Mouse (Mus musculus) midbrain, embryonic 13.5 days (tissue): ENCODE data around the gene As3mt. TPM values are rescaled to one million over a fixed set of nuclear protein-coding genes. Genes with fewer than 3 reads are reported as not detected.

Experiments
- ATAC-seq: fragments of 200-750 bp; cut with Nextera tagmentation; 2 replicates; pipeline ENCODE4 v1.8.0; 2017; ENCODE audit warnings: mild to moderate bottlenecking, moderate TSS enrichment, moderate library complexity
- H3K27ac ChIP-seq: fragments of 300-500 bp; sonication (generic); 2 replicates; pipeline ENCODE4 v1.5.1; 2015; ENCODE audit warnings: inconsistent platforms, mild to moderate bottlenecking, moderate library complexity
- H3K27me3 ChIP-seq: fragments of 300-500 bp; sonication (generic); 2 replicates; pipeline ENCODE4 v1.6.1; 2015; ENCODE audit warnings: mild to moderate bottlenecking, inconsistent platforms
- H3K36me3 ChIP-seq: fragments of 300-500 bp; sonication (generic); 2 replicates; pipeline ENCODE4 v1.6.1; 2015; ENCODE audit warnings: mild to moderate bottlenecking, inconsistent platforms
- H3K4me1 ChIP-seq: fragments of 300-500 bp; sonication (generic); replicated peaks from 2 replicates; pipeline ENCODE4 v1.6.1; 2015; ENCODE audit warnings: inconsistent platforms
- H3K4me2 ChIP-seq: fragments of 300-500 bp; sonication (generic); replicated peaks from 2 replicates; pipeline ENCODE4 v1.6.1; 2015; ENCODE audit warnings: moderate library complexity, mild to moderate bottlenecking, inconsistent platforms
- H3K4me3 ChIP-seq: fragments of 300-500 bp; sonication (generic); replicated peaks from 2 replicates; pipeline ENCODE4 v1.5.1; 2015; ENCODE audit warnings: mild to moderate bottlenecking, inconsistent platforms
- H3K9ac ChIP-seq: fragments of 300-500 bp; sonication (generic); replicated peaks from 2 replicates; pipeline ENCODE4 v1.6.1; 2015; ENCODE audit warnings: mild to moderate bottlenecking, inconsistent platforms
- H3K9me3 ChIP-seq: fragments of 300-500 bp; sonication (generic); 2 replicates; pipeline ENCODE4 v1.6.1; 2016; ENCODE audit warnings: mild to moderate bottlenecking, inconsistent platforms
- WGBS: fragments of 180-500 bp; shearing (Covaris S2); methylation state at CpG from one replicate; pipeline ENCODE4 v1.1.7; 2015; 5-methylcytosine and 5-hydroxymethylcytosine counted together
- polyA plus RNA-seq: library from polyadenylated mRNA; unstranded; fragments of >200 nt; fragmentation: Nextera tagmentation; extraction: Ambion mirVana; gene quantifications from 2 replicates; pipeline ENCODE4 v1.2.1, GENCODE M21; 2015

The As3mt gene
- polyA plus RNA-seq, 1 experiment from 2014 or later: 32.6 TPM

- no peak overlapping the region for H3K27ac ChIP-seq
- peaks cover 12% of the 10 kb centered on the region for H3K36me3 ChIP-seq
- WGBS: 67% methylated on average over 7 of the region's 7 CpGs
- no peak for ATAC-seq
- H3K27me3 ChIP-seq: no peaks in the 10 kb centered on the region
- no peak overlapping the region for H3K4me2 ChIP-seq
- H3K9me3 ChIP-seq: no peaks in the 10 kb centered on the region
- H3K4me1 ChIP-seq: peaks cover 12% of the 10 kb centered on the region; the same call in 1 of the 2 replicates
- no peak overlapping the region for H3K9ac ChIP-seq
- H3K4me3 ChIP-seq: no peak overlapping the region
Measured at GRCm38 (mm10) chr19:46705779-46706495, 1.3 kb upstream of the As3mt start.

GRCm38 (mm10) chr19:46706540-46707295, 540 bp upstream of the As3mt start:
- no peak overlapping the region for H3K9ac ChIP-seq
- H3K27ac ChIP-seq: no peak overlapping the region
- peaks cover 12% of the 10 kb centered on the region; the same call in 1 of the 2 replicates for H3K4me1 ChIP-seq
- no peaks in the 10 kb centered on the region for H3K9me3 ChIP-seq
- WGBS: 79% methylated on average over 9 of the region's 9 CpGs
- H3K4me3 ChIP-seq: peak overlapping the region; percentile 47; the same call in 1 of the 2 replicates
- ATAC-seq: no peak
- H3K4me2 ChIP-seq: peak overlapping the region; percentile 62
- no peaks in the 10 kb centered on the region for H3K27me3 ChIP-seq
- peaks cover 5% of the 10 kb centered on the region; the same call in 1 of the 2 replicates for H3K36me3 ChIP-seq

GRCm38 (mm10) chr19:46710614-46711013, 3.4 kb downstream of the As3mt start:
- 86% methylated on average over 4 of the region's 4 CpGs for WGBS
- no peak overlapping the region for H3K4me3 ChIP-seq
- ATAC-seq: no peak
- H3K36me3 ChIP-seq: peaks cover 5% of the 10 kb centered on the region; the same call in 1 of the 2 replicates
- no peak overlapping the region for H3K9ac ChIP-seq
- no peak overlapping the region for H3K27ac ChIP-seq
- H3K27me3 ChIP-seq: no peaks in the 10 kb centered on the region
- H3K4me2 ChIP-seq: no peak overlapping the region
- H3K4me1 ChIP-seq: peaks cover 12% of the 10 kb centered on the region; the same call in 1 of the 2 replicates
- no peaks in the 10 kb centered on the region for H3K9me3 ChIP-seq

GRCm38 (mm10) chr19:46714234-46714633, 7.0 kb downstream of the As3mt start:
- no peak for ATAC-seq
- Histone ChIP-seq H3K9ac (no peak overlapping the region), H3K9me3 (peaks cover 5% of the 10 kb centered on the region; the same call in 1 of the 2 replicates), H3K27ac (no peak overlapping the region), H3K27me3 (no peaks in the 10 kb centered on the region), H3K4me2 (no peak overlapping the region), H3K4me3 (no peak overlapping the region), H3K4me1 (no peaks in the 10 kb centered on the region), H3K36me3 (peaks cover 15% of the 10 kb centered on the region)
- 94% methylated on average over 8 of the region's 8 CpGs for WGBS

- no peaks in the 10 kb centered on the region for H3K4me1 ChIP-seq
- ATAC-seq: no peak
- no peak overlapping the region for H3K9ac ChIP-seq
- no peaks in the 10 kb centered on the region for H3K27me3 ChIP-seq
- H3K4me3 ChIP-seq: no peak overlapping the region
- H3K4me2 ChIP-seq: no peak overlapping the region
- 92% methylated on average over 8 of the region's 8 CpGs for WGBS
- peaks cover 5% of the 10 kb centered on the region; the same call in 1 of the 2 replicates for H3K9me3 ChIP-seq
- no peak overlapping the region for H3K27ac ChIP-seq
- H3K36me3 ChIP-seq: peaks cover 19% of the 10 kb centered on the region
Measured at GRCm38 (mm10) chr19:46715016-46715415, 7.8 kb downstream of the As3mt start.

- no peak overlapping the region for H3K4me2 ChIP-seq
- H3K36me3 ChIP-seq: peaks cover 27% of the 10 kb centered on the region
- no peaks in the 10 kb centered on the region for H3K4me1 ChIP-seq
- no peak overlapping the region for H3K27ac ChIP-seq
- H3K9me3 ChIP-seq: peaks cover 5% of the 10 kb centered on the region; the same call in 1 of the 2 replicates
- H3K9ac ChIP-seq: no peak overlapping the region
- 93% methylated on average over 4 of the region's 4 CpGs for WGBS
- no peak overlapping the region for H3K4me3 ChIP-seq
- no peak for ATAC-seq
- H3K27me3 ChIP-seq: no peaks in the 10 kb centered on the region
Measured at GRCm38 (mm10) chr19:46718150-46718549, 10.9 kb downstream of the As3mt start.

- peaks cover 15% of the 10 kb centered on the region; the same call in 1 of the 2 replicates for H3K36me3 ChIP-seq
- no peak for ATAC-seq
Measured at GRCm38 (mm10) chr19:46724411-46724810, 17.2 kb downstream of the As3mt start.

DNA sequence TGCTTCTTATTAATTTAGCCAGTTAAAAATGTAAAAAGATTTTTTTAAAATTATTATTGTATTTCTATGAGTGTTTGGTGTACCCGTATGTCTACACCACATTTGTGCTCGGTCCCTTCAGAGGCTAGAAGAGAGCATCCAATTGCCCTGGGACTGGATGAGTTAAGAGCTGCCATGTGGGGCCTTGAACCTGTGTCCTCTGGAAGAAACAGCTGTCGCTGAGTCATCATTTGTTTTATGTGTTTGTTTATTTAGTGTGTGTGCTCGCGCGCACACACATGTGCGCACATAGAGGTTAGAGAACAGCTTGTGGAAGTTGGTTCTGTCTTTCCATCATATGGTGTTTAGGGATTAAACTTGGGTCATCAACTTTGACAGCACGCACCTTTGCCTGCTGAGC, 18.9 kb downstream of the As3mt start:
- Histone ChIP-seq H3K27me3 (no peaks in the 10 kb centered on the region), H3K4me1 (peaks cover 16% of the 10 kb centered on the region), H3K4me3 (no peak overlapping the region), H3K36me3 (peaks cover 4% of the 10 kb centered on the region; the same call in 1 of the 2 replicates), H3K9me3 (no peaks in the 10 kb centered on the region), H3K9ac (no peak overlapping the region), H3K4me2 (no peak overlapping the region), H3K27ac (no peak overlapping the region)
- ATAC-seq: no peak
- WGBS: 97% methylated on average over 8 of the region's 8 CpGs

More at GRCm38 (mm10) chr19:46724411-46724810, 17.2 kb downstream of the As3mt start:
- H3K9me3 ChIP-seq: no peaks in the 10 kb centered on the region
- 75% methylated on average over 11 of the region's 11 CpGs for WGBS
- no peak overlapping the region for H3K9ac ChIP-seq
- H3K27me3 ChIP-seq: no peaks in the 10 kb centered on the region
- H3K4me1 ChIP-seq: peaks cover 16% of the 10 kb centered on the region
- no peak overlapping the region for H3K4me3 ChIP-seq
- no peak overlapping the region for H3K4me2 ChIP-seq
- H3K27ac ChIP-seq: no peak overlapping the region

- peaks cover 16% of the 10 kb centered on the region for H3K4me1 ChIP-seq
- 0 out of 2 replicates have a peak, but pooled peaks have one; percentile 55 for ATAC-seq
Measured at GRCm38 (mm10) chr19:46727140-46727736, 20.0 kb downstream of the As3mt start.

DNA sequence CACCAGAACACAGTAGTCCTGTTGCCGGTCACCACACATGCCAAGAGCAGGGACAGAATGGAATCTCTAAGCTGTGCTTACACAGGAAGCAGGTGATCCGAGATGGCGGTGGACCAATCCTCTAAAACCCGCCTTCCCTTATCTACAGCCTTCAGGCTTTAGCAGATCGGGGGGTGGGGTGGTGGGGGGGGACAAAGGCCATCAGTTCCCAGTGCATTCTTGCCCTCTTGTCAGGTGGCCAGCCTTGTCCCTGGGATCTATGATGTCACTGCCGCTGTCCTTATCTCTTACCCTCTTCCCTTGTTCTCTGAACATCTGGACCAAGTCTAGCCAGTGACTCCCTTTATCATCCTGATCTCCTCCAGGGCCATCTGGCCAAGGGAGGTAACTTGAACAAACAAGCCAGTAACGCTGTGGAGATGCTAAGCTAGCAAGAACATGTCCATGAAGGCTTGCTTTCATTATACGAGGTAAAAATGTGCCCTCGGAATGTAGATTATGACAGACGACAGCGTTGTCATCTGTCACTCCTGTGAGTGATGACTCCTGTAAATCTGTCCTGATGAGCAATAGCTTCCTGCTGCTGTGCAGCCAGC, 20.8 kb downstream of the As3mt start:
- Histone ChIP-seq H3K4me3 (no peak overlapping the region), H3K9me3 (no peaks in the 10 kb centered on the region), H3K27ac (no peak overlapping the region), H3K9ac (no peak overlapping the region), H3K27me3 (no peaks in the 10 kb centered on the region), H3K4me2 (no peak overlapping the region), H3K36me3 (0 out of 2 replicates have a peak, but pooled peaks cover 3% of the 10 kb centered on the region), H3K4me1 (peaks cover 16% of the 10 kb centered on the region)
- no peak for ATAC-seq
- WGBS: 87% methylated on average over 11 of the region's 11 CpGs

More at GRCm38 (mm10) chr19:46727140-46727736, 20.0 kb downstream of the As3mt start:
- WGBS: 41% methylated on average over 8 of the region's 8 CpGs
- H3K9me3 ChIP-seq: no peaks in the 10 kb centered on the region
- no peak overlapping the region for H3K4me2 ChIP-seq
- 0 out of 2 replicates have a peak, but pooled peaks cover 3% of the 10 kb centered on the region for H3K36me3 ChIP-seq
- no peak overlapping the region for H3K4me3 ChIP-seq
- no peaks in the 10 kb centered on the region for H3K27me3 ChIP-seq
- H3K9ac ChIP-seq: 0 out of 2 replicates have a peak overlapping the region, but pooled peaks have one; percentile 10
- peak overlapping the region; percentile 45; the same call in 1 of the 2 replicates for H3K27ac ChIP-seq

DNA sequence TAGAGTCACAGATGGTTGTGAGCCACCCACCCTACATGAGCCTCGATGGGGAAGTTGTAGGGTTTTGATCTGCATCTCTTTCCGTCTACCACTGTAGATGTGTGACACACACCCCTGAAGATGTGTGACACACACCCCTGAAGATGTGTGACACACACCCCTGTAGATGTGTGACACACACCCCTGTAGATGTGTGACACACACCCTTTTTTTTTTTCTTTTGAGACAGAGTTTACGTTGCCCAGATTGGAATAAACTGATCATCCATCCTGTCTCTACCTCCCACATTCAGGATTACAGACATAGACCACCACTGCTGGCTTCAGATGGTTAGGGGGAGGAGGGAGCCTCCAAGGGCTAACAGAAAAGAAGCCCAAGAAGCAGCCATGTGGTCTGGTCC, 21.7 kb downstream of the As3mt start:
- 89% methylated on average over 3 of the region's 3 CpGs for WGBS
- Histone ChIP-seq H3K36me3 (0 out of 2 replicates have a peak, but pooled peaks cover 3% of the 10 kb centered on the region), H3K4me2 (no peak overlapping the region), H3K9me3 (no peaks in the 10 kb centered on the region), H3K4me3 (no peak overlapping the region), H3K27me3 (no peaks in the 10 kb centered on the region), H3K27ac (no peak overlapping the region), H3K9ac (no peak overlapping the region), H3K4me1 (peaks cover 16% of the 10 kb centered on the region)
- no peak for ATAC-seq
